Mouse (Mus musculus) lung, adult 2 months (tissue): ENCODE measurements around the gene Tjp1. TPM values are rescaled to one million over a fixed set of nuclear protein-coding genes. Genes with fewer than 3 reads are reported as not detected.

Experiments used
- DNase-seq: peaks from one replicate; pipeline ENCODE4 v3.0.0; 2022
- H3K4me1 ChIP-seq: fragments of 200-500 bp; 2 replicates; pipeline ENCODE4 v1.6.1; 2011; ENCODE audit warnings: low read length; ENCODE audit not compliant: control insufficient read depth, insufficient read depth
- H3K4me3 ChIP-seq: fragments of 200-500 bp; replicated peaks from 2 replicates; pipeline ENCODE3; 2011; ENCODE audit warnings: low read depth, mild to moderate bottlenecking, control low read depth, low read length; ENCODE audit errors: extremely low read depth
- CTCF ChIP-seq: fragments of 200-500 bp; IDR thresholded peaks from 2 replicates; pipeline ENCODE4 v1.5.1; 2011; ENCODE audit warnings: mild to moderate bottlenecking, low read length, control low read depth; ENCODE audit not compliant: insufficient read depth
- POLR2A ChIP-seq: fragments of 200-500 bp; IDR thresholded peaks from 2 replicates; pipeline ENCODE4 v1.6.1; 2011; ENCODE audit warnings: low read depth, mild to moderate bottlenecking, control low read depth, low read length, borderline replicate concordance; ENCODE audit errors: extremely low read depth
- WGBS: fragments of 180-500 bp; shearing (Covaris S2); methylation state at CpG from one replicate; pipeline ENCODE4 v1.1.7; 2018; 5-methylcytosine and 5-hydroxymethylcytosine counted together
- polyA plus RNA-seq: library from polyadenylated mRNA; depleted of rRNA; stranded (reverse); fragments of >200 nt; gene quantifications from 2 replicates; pipeline ENCODE4 v1.2.3, GENCODE M21; 2012

Tjp1 gene
- polyA plus RNA-seq, 1 experiment = 64.8 TPM

GRCm38 (mm10) chr7:65382515-65383283 is 144.9 kb downstream of the Tjp1 start:
- 32% methylated on average over 10 of the region's 10 CpGs for WGBS
- no peak for TF ChIP-seq POLR2A
- TF ChIP-seq CTCF = no peak
- Histone ChIP-seq H3K4me3 (no peak overlapping the region), H3K4me1 (peaks cover 25% of the 10 kb centered on the region)
- DNase-seq = no peak

GRCm38 (mm10) chr7:65381896-65382295 is 145.7 kb downstream of the Tjp1 start:
- no peak for DNase-seq
- WGBS = 38% methylated on average over 6 of the region's 6 CpGs
- Histone ChIP-seq H3K4me3 (no peak overlapping the region), H3K4me1 (peaks cover 23% of the 10 kb centered on the region)
- TF ChIP-seq POLR2A = no peak
- TF ChIP-seq CTCF = no peak

GRCm38 (mm10) chr7:65380716-65381115 is 146.9 kb downstream of the Tjp1 start:
- TF ChIP-seq CTCF (no peak), POLR2A (no peak)
- DNase-seq = no peak
- 88% methylated on average over 9 of the region's 9 CpGs for WGBS
- H3K4me3 ChIP-seq = no peak overlapping the region
- peaks cover 21% of the 10 kb centered on the region for H3K4me1 ChIP-seq

GRCm38 (mm10) chr7:65378818-65379565 is 148.6 kb downstream of the Tjp1 start:
- no peak for DNase-seq
- TF ChIP-seq CTCF (no peak), POLR2A (no peak)
- Histone ChIP-seq H3K4me1 (peaks cover 27% of the 10 kb centered on the region), H3K4me3 (no peak overlapping the region)
- 30% methylated on average over 9 of the region's 9 CpGs for WGBS

GRCm38 (mm10) chr7:65377521-65377920 is 150.1 kb downstream of the Tjp1 start:
- 88% methylated on average over 3 of the region's 3 CpGs for WGBS
- no peak for DNase-seq

DNA sequence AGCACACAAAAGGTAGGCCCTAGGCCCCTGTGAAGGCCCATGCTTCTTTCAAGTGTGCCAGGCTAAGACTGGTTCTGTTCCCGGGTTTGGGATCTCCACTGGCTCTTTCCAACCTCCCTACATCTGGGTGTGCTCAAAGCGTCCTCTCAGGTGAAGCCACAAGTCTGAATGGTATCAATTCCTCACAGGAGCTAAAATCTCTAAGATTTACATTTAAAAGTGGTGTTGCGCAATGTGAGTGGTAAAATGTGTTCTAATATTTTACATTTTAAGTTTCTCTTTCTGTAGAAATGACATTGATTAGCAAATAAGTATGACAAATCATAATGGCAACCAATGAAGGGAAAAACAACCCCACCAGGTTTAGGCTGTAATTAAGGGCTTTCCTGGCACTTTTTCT is 152.0 kb downstream of the Tjp1 start:
- no peak for DNase-seq
- TF ChIP-seq CTCF (no peak), POLR2A (no peak)
- peaks cover 20% of the 10 kb centered on the region for H3K4me1 ChIP-seq
- H3K4me3 ChIP-seq = no peak overlapping the region
- WGBS = 77% methylated on average over 3 of the region's 3 CpGs

More at GRCm38 (mm10) chr7:65377521-65377920, 150.1 kb downstream of the Tjp1 start:
- TF ChIP-seq POLR2A (no peak), CTCF (no peak)
- Histone ChIP-seq H3K4me1 (peaks cover 24% of the 10 kb centered on the region), H3K4me3 (no peak overlapping the region)

DNA sequence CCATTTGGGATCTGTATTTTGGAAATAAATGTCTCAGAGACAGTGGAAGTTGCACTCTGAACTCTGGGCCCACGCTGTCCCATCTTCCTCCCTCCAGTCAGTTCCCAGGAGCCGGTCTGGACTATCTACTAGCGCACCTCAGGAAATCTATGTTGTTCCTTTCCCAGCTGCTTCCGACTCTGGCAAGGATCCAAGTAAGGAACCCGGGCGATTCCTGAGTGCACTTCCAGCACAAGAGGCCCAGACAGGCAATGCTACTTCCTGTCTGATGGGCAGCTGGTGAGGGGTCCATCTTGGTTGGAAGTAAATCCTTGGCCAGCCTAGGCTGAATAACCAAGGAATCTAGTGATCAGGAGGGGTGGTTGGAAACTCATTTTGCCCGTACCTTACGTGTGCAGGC is 152.4 kb downstream of the Tjp1 start:
- 28% methylated on average over 8 of the region's 8 CpGs for WGBS

GRCm38 (mm10) chr7:65373336-65373735 is 154.2 kb downstream of the Tjp1 start:
- Histone ChIP-seq H3K4me3 (no peak overlapping the region), H3K4me1 (peaks cover 8% of the 10 kb centered on the region; the same call in 1 of the 2 replicates)
- no peak for TF ChIP-seq CTCF
- no peak for DNase-seq
- WGBS = 51% methylated on average over 8 of the region's 8 CpGs

More for the DNA sequence above, 152.4 kb downstream of the Tjp1 start:
- Histone ChIP-seq H3K4me1 (peaks cover 19% of the 10 kb centered on the region), H3K4me3 (no peak overlapping the region)
- TF ChIP-seq POLR2A = no peak
- TF ChIP-seq CTCF = no peak
- no peak for DNase-seq

DNA sequence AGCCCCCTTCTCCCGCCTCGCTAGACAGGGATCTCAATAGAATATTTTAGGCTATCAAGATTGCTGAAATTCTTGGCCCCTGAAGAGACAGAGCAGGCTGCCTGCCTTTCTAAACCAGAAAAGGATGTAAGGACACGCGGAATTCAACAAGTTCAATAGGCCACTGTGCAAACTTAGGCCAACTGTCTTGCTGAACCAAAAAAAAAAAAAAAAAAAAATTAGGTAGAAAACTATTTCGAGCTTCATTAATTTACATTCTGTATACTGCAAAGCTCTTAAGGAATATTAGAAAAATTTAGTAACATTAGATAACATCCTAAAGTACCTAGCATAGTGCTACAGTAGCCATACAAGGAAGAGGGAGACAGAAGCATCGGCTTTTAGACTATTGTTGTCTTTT is 155.8 kb downstream of the Tjp1 start:
- Histone ChIP-seq H3K4me1 (peaks cover 8% of the 10 kb centered on the region; the same call in 1 of the 2 replicates), H3K4me3 (no peak overlapping the region)
- WGBS = 23% methylated on average over 6 of the region's 6 CpGs
- no peak for TF ChIP-seq POLR2A
- TF ChIP-seq CTCF = no peak
- DNase-seq = no peak
